Comparison of ENCODE assay signal across 20 mouse cellular contexts in genomic region chr1:86395897-86396296, GRCm38 (mm10). TPM values are rescaled to one million over a fixed set of nuclear protein-coding genes. Genes with fewer than 3 reads are reported as not detected.
A peak's percentile ranks its signal among the peaks of the same experiment; 100 is the strongest.
DNase-seq lines count a peak whose midpoint lies in the region; ATAC-seq and TF ChIP-seq lines count a peak whose summit lies in the region.
"Had no signal": no experiment of that assay in that cellular context is flagged by ENCODE, and none has a peak within 500 bp of the region (broad histone marks: within the 10 kb centered on the region; RNA-seq: fewer than 3 reads in every experiment).

No protein-coding gene starts in this region.

- H3K4me2 ChIP-seq in intestine, postnatal 0 days (replicated peaks; ENCODE audit: low read depth): no peak overlapping the region
- no peak overlapping the region for H3K4me2 ChIP-seq in intestine, embryonic 16.5 days (ENCODE audit: low read depth, low read length)
- no peak overlapping the region for H3K4me2 ChIP-seq in forebrain, embryonic 12.5 days
- H3K4me2 ChIP-seq: embryonic facial prominence, embryonic 15.5 days; forebrain, embryonic 13.5 days; hindbrain, embryonic 14.5 days; neural tube, embryonic 13.5 days had no signal

- WGBS in intestine, postnatal 0 days: 75% methylated on average over 7 of the region's 7 CpGs
- WGBS in intestine, embryonic 16.5 days: 70% methylated on average over 7 of the region's 7 CpGs
- 75% methylated on average over 7 of the region's 7 CpGs for WGBS in forebrain, embryonic 12.5 days

- H3K4me1 ChIP-seq in intestine, postnatal 0 days (replicated peaks; ENCODE audit: control insufficient read depth, insufficient read depth, low read length): no peaks in the 10 kb centered on the region
- peaks cover 3% of the 10 kb centered on the region; the same call in 1 of the 2 replicates for H3K4me1 ChIP-seq in intestine, embryonic 16.5 days (ENCODE audit: control insufficient read depth, insufficient read depth, low read length)
- no peaks in the 10 kb centered on the region for H3K4me1 ChIP-seq in forebrain, embryonic 12.5 days
- H3K4me1 ChIP-seq: forebrain, embryonic 13.5 days; neural tube, embryonic 13.5 days had no signal

- no peaks in the 10 kb centered on the region for H3K9me3 ChIP-seq in intestine, postnatal 0 days (ENCODE audit: control insufficient read depth)
- no peaks in the 10 kb centered on the region for H3K9me3 ChIP-seq in intestine, embryonic 16.5 days (ENCODE audit: control insufficient read depth, low read length)
- H3K9me3 ChIP-seq in forebrain, embryonic 12.5 days: no peaks in the 10 kb centered on the region
- H3K9me3 ChIP-seq: embryonic facial prominence, embryonic 15.5 days; forebrain, embryonic 13.5 days; neural tube, embryonic 13.5 days had no signal

- DNase-seq in thymus, postnatal 4 days: peak; percentile 62
- DNase-seq in thymus, postnatal 36 days: no peak
- DNase-seq in R1 (ENCODE audit: low read depth, low spot score): peak; percentile 78
- DNase-seq in testis, postnatal 14 days (ENCODE audit: low spot score): peak; percentile 29
- DNase-seq in cerebellum, postnatal 4 days (ENCODE audit: low spot score in 2 of 2): no peak
- DNase-seq: cerebellum, adult 2 months; heart, adult 18-20 months; kidney, adult 8-10 months; midbrain, embryonic 14.5 days had no signal

- no peak overlapping the region for H3K27ac ChIP-seq in intestine, postnatal 0 days (ENCODE audit: low read depth, low read length)
- H3K27ac ChIP-seq in intestine, embryonic 16.5 days (ENCODE audit: low read length): no peak overlapping the region
- H3K27ac ChIP-seq in forebrain, embryonic 12.5 days: no peak overlapping the region
- H3K27ac ChIP-seq: embryonic facial prominence, embryonic 15.5 days; forebrain, embryonic 13.5 days; hindbrain, embryonic 14.5 days; neural tube, embryonic 13.5 days had no signal

- H3K4me3 ChIP-seq in intestine, postnatal 0 days (ENCODE audit: low read depth, low read length): no peak overlapping the region
- H3K4me3 ChIP-seq in intestine, embryonic 16.5 days (ENCODE audit: low read length): no peak overlapping the region
- no peak overlapping the region for H3K4me3 ChIP-seq in forebrain, embryonic 12.5 days (replicated peaks)
- H3K4me3 ChIP-seq: embryonic facial prominence, embryonic 15.5 days; forebrain, embryonic 13.5 days; neural tube, embryonic 13.5 days had no signal

- no peaks in the 10 kb centered on the region for H3K36me3 ChIP-seq in intestine, postnatal 0 days (ENCODE audit: control insufficient read depth, insufficient read depth)
- H3K36me3 ChIP-seq in intestine, embryonic 16.5 days (ENCODE audit: control insufficient read depth, insufficient read depth, low read length): no peaks in the 10 kb centered on the region
- H3K36me3 ChIP-seq in forebrain, embryonic 12.5 days (replicated peaks): no peaks in the 10 kb centered on the region
- H3K36me3 ChIP-seq: embryonic facial prominence, embryonic 15.5 days; neural tube, embryonic 13.5 days had no signal

- TF ChIP-seq CTCF in intestine, postnatal 0 days (IDR thresholded peaks at IDR 0.05; ENCODE audit: low read depth): peak; percentile 47

- ATAC-seq in intestine, postnatal 0 days: no peak
- no peak for ATAC-seq in intestine, embryonic 16.5 days
- ATAC-seq in forebrain, embryonic 12.5 days (ENCODE audit: low FRiP score): no peak
- ATAC-seq: forebrain, embryonic 13.5 days had no signal

- H3K27me3 ChIP-seq in intestine, postnatal 0 days (replicated peaks; ENCODE audit: control insufficient read depth, insufficient read depth, low read length): no peaks in the 10 kb centered on the region
- H3K27me3 ChIP-seq in intestine, embryonic 16.5 days (replicated peaks; ENCODE audit: control insufficient read depth, insufficient read depth, low read length): no peaks in the 10 kb centered on the region
- no peaks in the 10 kb centered on the region for H3K27me3 ChIP-seq in forebrain, embryonic 12.5 days
- H3K27me3 ChIP-seq: embryonic facial prominence, embryonic 15.5 days; forebrain, embryonic 13.5 days; neural tube, embryonic 13.5 days had no signal

- no peak overlapping the region for H3K9ac ChIP-seq in intestine, postnatal 0 days (ENCODE audit: low read depth, low read length)
- no peak overlapping the region for H3K9ac ChIP-seq in intestine, embryonic 16.5 days (ENCODE audit: low read depth, low read length)
- H3K9ac ChIP-seq in forebrain, embryonic 12.5 days: no peak overlapping the region
- H3K9ac ChIP-seq: embryonic facial prominence, embryonic 15.5 days; forebrain, embryonic 13.5 days; hindbrain, embryonic 14.5 days; neural tube, embryonic 13.5 days had no signal

RNA-seq across cellular contexts. Expression of gene Nmur1, which starts 30.1 kb away (rescaled TPM):
- polyA plus RNA-seq in intestine, postnatal 0 days (2015; fragmentation: Nextera tagmentation; extraction: Ambion mirVana): 4.3 and 4.5 TPM in 2 replicates
- 0.46 and 0.88 TPM in 2 replicates for polyA plus RNA-seq in intestine, embryonic 16.5 days (2015; fragmentation: Nextera tagmentation; extraction: Ambion mirVana)
- polyA plus RNA-seq in forebrain, embryonic 12.5 days (2016; fragmentation: Nextera tagmentation; extraction: Ambion mirVana): not detected in 2 replicates
- polyA plus RNA-seq: embryonic facial prominence, embryonic 15.5 days; forebrain, embryonic 13.5 days; heart, embryonic 16.5 days; hindbrain, embryonic 14.5 days; liver, embryonic 16.5 days; midbrain, embryonic 14.5 days had no signal

RNA-seq across cellular contexts. Expression of gene Tex44, which starts 30.2 kb away (rescaled TPM):
- polyA plus RNA-seq in intestine, postnatal 0 days (2015; fragmentation: Nextera tagmentation; extraction: Ambion mirVana): not detected in 2 replicates
- not detected in 2 replicates for polyA plus RNA-seq in intestine, embryonic 16.5 days (2015; fragmentation: Nextera tagmentation; extraction: Ambion mirVana)
- polyA plus RNA-seq in forebrain, embryonic 12.5 days (2016; fragmentation: Nextera tagmentation; extraction: Ambion mirVana): not detected in 2 replicates
- polyA plus RNA-seq: cerebellum, adult 2 months; embryonic facial prominence, embryonic 15.5 days; forebrain, embryonic 13.5 days; heart, embryonic 16.5 days; hindbrain, embryonic 14.5 days; large intestine, adult 2 months; limb, embryonic 11.5 days; liver, embryonic 16.5 days; midbrain, embryonic 14.5 days; neural tube, embryonic 13.5 days had no signal

RNA-seq across cellular contexts. Expression of gene Ncl, which starts 36.7 kb away (rescaled TPM):
- 172 and 188 TPM in 2 replicates for polyA plus RNA-seq in intestine, postnatal 0 days (2015; fragmentation: Nextera tagmentation; extraction: Ambion mirVana)
- 355 and 416 TPM in 2 replicates for polyA plus RNA-seq in intestine, embryonic 16.5 days (2015; fragmentation: Nextera tagmentation; extraction: Ambion mirVana)
- 453 and 465 TPM in 2 replicates for polyA plus RNA-seq in forebrain, embryonic 12.5 days (2016; fragmentation: Nextera tagmentation; extraction: Ambion mirVana)

Comparison
In these comparisons a context has a peak if more than half of its experiments do, and no peak if none do; other contexts are left out.
1. DNase-seq: peak in thymus, postnatal 4 days (single experiment), R1 (single experiment) and testis, postnatal 14 days (single experiment); none in thymus, postnatal 36 days (0 of 2) and cerebellum, postnatal 4 days (0 of 2).